Mouse (Mus musculus) E14TG2a.4 (cell line): ENCODE results near the gene 4930451I11Rik.

Experiments used
- H3K27me3 ChIP-seq: 2 replicates; pipeline ENCODE4 v1.6.1; 2014; ENCODE audit warnings: low read length, control low read depth; ENCODE audit not compliant: insufficient read depth
- H3K36me3 ChIP-seq: 2 replicates; pipeline ENCODE4 v1.6.1; 2014; ENCODE audit warnings: low read length, control low read depth; ENCODE audit not compliant: insufficient read depth
- H3K4me1 ChIP-seq: replicated peaks from 2 replicates; pipeline ENCODE4 v1.6.1; 2014; ENCODE audit warnings: low read depth, low read length, control low read depth
- H3K4me3 ChIP-seq: replicated peaks from 2 replicates; pipeline ENCODE4 v1.5.1; 2014; ENCODE audit warnings: mild to moderate bottlenecking, low read length
- H3K9me3 ChIP-seq: 2 replicates; pipeline ENCODE4 v1.6.1; 2014; ENCODE audit warnings: low read length, control low read depth
- CTCF ChIP-seq: conservative IDR thresholded peaks from 2 replicates; pipeline ENCODE4 v1.5.1; 2014; ENCODE audit warnings: low read length
- NANOG ChIP-seq: IDR thresholded peaks from 2 replicates; pipeline ENCODE4 v1.6.1; 2014; ENCODE audit warnings: borderline replicate concordance, low read length, mixed read lengths
- POU5F1 ChIP-seq: IDR thresholded peaks from 2 replicates; pipeline ENCODE4 v1.6.1; 2014; ENCODE audit warnings: low read length, borderline replicate concordance

The 4930451I11Rik gene

DNA sequence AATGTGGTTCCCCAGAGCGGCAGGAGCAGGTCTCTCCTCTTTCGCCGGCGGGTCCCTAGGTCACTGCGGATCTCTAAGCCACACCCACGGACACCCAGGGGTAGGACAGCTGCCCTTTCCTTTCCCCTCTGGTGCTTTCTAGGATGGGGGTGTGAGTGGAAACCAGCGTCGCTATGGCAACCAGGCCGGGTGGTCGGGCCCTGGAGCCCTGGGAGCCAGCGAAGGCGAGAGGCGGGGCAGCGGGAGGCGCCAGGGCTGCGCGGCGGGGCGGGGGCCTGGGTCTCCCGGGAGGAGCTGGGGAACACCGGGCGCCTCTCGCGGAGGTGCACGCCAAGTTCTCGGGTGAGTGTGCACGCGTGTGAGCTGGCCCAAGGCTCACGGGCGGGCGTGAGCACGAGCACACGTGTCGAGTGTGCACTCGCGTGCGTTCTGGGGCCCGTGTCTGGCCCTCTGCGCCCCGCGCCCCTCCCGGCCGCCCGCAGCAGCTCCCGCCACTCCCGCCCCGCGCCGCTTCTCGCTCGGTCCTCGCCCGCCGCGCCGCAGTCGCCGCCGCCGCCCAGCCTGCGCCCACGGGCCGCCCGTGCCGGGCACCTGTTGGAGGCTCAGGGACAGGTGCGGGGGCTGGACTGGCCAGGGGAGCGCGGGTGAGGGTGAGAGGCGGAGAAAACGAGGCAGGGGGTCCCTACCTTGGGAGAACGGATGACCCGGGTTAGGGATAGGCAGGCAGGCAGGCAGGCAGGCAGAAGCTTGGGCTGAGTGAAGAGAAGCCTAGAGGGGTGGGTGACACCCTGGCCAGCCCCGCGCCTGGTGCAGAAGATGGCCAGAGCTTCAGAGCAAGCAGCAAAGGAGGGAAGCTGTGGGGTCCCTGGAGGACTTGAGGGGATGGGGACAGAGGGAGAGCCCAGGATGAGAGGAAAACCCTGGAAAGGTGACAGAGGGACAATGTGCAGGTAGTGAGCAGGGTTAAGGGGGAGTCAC lies 16.3 kb upstream of the 4930451I11Rik start:
- no peaks in the 10 kb centered on the region for H3K9me3 ChIP-seq
- H3K36me3 ChIP-seq, result peaks cover 35% of the 10 kb centered on the region
- peaks cover 43% of the 10 kb centered on the region for H3K27me3 ChIP-seq
- H3K4me1 ChIP-seq, result peaks cover 47% of the 10 kb centered on the region
- no peak for TF ChIP-seq POU5F1
- no peak for TF ChIP-seq CTCF
- no peak for TF ChIP-seq NANOG
- peak overlapping the region; percentile 82 for H3K4me3 ChIP-seq

DNA sequence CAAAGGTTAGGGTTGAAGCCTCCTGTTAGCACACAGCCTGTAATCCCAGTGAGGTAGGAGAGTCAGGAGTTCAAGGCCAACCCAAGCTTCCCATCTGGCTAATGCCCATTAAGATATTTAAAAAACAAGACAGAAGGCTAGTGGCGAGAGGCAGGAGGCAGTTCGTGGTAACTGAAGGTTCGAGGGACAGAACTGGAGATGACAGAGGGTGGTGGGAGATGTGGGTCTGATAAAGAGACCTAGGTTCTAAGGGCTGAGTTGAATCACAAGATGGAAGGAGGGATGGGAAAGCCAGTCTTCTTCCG lies 15.6 kb upstream of the 4930451I11Rik start, which contains the start of gene Doc2a:
TSS of gene Doc2a (plus strand) at position 301 of the 305 bp plus-strand sequence.
- peaks cover 43% of the 10 kb centered on the region for H3K27me3 ChIP-seq
- no peaks in the 10 kb centered on the region for H3K9me3 ChIP-seq
- peaks cover 28% of the 10 kb centered on the region for H3K36me3 ChIP-seq
- TF ChIP-seq POU5F1, result no peak
- TF ChIP-seq NANOG, result no peak
- no peak for TF ChIP-seq CTCF
- H3K4me1 ChIP-seq, result peaks cover 41% of the 10 kb centered on the region
- peak within 1 kb of the TSS; percentile 82 for H3K4me3 ChIP-seq

DNA sequence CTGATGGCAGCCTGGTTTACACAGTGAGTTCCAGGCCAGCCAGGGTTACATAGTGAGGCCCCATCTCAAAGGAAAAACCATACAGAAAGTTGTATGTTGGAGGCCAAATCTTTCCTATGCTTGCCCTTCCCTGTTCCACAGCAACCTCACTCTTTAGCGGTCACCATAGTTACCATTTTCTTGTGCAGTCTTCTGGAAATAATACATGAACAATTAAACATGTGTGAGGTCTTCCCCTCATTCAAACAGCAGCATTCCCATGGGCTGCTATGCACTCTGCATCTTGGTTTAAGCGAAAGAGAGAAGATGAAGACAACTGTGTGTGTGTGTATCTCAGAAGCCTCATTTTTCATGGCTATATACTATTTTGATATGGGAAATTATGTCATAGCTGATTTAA lies 14.1 kb upstream of the 4930451I11Rik start:
- TF ChIP-seq CTCF, result no peak
- no peak for TF ChIP-seq POU5F1
- no peak for TF ChIP-seq NANOG
- Histone ChIP-seq H3K4me3 (no peak overlapping the region), H3K4me1 (peaks cover 25% of the 10 kb centered on the region), H3K9me3 (peaks cover 6% of the 10 kb centered on the region; the same call in 1 of the 2 replicates), H3K36me3 (peaks cover 13% of the 10 kb centered on the region), H3K27me3 (peaks cover 43% of the 10 kb centered on the region)

DNA sequence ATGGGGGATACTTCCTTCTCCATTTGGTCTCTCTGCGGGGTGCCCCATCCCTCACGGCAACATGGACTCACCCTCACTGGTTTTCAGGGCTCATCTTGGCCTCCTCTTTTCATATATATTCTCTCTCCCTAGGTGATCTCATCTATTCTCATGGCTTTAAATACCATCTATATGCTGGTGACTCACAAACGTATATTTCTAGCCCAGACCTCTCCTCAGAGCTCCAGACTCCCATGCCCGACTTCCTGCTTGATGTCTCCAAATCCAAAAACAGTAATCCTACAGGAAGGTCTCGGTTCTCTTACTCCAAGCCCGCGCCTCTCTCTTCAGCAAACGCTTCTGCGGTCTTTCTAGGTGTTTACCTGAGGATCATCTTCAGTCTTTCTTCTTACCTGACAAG lies 11.8 kb upstream of the 4930451I11Rik start:
- Histone ChIP-seq H3K9me3 (peaks cover 6% of the 10 kb centered on the region; the same call in 1 of the 2 replicates), H3K36me3 (no peaks in the 10 kb centered on the region), H3K4me3 (no peak overlapping the region), H3K4me1 (peaks cover 11% of the 10 kb centered on the region), H3K27me3 (peaks cover 22% of the 10 kb centered on the region)
- TF ChIP-seq POU5F1 (no peak), CTCF (no peak), NANOG (no peak)

DNA sequence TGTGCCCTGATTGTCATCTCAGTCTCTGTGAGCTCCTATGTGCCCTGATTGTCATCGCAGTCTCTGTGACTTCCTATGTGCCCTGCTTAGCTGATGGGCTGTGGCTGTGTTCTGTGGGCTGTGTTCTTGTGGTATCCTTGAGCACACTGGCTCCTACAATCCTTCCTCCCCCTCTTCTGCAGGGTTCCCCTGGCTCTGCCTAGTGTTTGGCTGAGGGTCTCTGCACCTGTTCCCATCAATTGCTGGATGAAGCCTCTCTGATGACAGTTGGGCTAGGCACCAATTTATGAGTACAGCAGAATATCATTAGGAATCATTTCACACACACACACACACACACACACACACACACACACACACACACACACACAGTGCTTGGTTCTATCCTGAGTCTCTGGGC lies 1.9 kb upstream of the 4930451I11Rik start:
- Histone ChIP-seq H3K9me3 (no peaks in the 10 kb centered on the region), H3K36me3 (no peaks in the 10 kb centered on the region), H3K4me3 (no peak overlapping the region), H3K27me3 (peaks cover 27% of the 10 kb centered on the region), H3K4me1 (peaks cover 44% of the 10 kb centered on the region)
- TF ChIP-seq NANOG, result no peak
- TF ChIP-seq POU5F1, result no peak
- no peak for TF ChIP-seq CTCF

DNA sequence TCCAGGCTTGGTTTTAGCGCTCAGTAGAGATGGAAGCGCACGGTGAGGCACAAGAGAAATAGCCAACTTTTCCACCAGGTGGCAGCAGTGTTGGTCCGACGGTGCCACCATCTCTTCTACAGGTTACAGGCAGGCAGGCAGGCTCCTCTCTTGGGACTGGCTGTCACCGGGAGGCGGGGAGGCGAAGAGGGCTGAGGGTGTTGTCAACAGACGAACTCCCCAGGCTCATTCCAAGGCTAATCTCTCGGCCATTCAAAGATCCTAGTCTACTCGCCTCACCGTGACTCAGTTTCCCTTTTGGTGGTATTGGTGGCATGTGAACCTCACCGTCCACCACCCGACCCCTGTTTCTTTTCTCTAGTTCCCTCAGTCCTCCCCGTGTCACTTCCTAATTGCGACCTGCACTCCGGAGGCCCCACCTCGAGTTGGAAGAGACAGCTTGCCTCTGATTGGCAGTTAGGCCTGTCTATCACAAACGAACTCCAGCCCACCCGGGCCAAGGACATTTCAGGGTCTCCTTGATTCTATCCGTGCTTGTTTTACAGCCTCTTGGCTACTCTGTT lies 678 bp upstream of the 4930451I11Rik start:
- Histone ChIP-seq H3K9me3 (no peaks in the 10 kb centered on the region), H3K4me1 (peaks cover 45% of the 10 kb centered on the region), H3K27me3 (peaks cover 30% of the 10 kb centered on the region), H3K4me3 (peak overlapping the region; percentile 73), H3K36me3 (no peaks in the 10 kb centered on the region)
- TF ChIP-seq NANOG (no peak), CTCF (peak; percentile 79)

DNA sequence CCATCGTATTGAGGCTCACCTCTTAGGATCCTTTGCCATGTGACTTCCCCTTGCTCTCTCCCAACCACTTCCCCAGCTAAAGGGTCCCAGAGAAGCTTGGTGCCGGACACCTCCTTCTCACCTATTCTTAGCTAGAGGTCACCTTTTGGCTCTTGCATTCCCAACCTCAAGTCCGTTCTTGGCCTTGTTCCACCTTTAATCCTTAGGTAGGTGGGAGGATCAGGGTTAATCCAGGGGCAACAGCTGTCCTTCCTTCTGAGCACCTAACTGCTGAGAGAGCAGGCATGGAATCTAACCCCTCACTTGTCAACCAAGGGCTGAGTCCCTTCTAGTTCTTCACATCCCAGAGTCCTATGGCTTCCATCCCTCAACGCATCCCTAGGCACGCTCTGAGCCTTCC lies 5.5 kb downstream of the 4930451I11Rik start:
- TF ChIP-seq NANOG, result no peak
- no peak for TF ChIP-seq POU5F1
- TF ChIP-seq CTCF, result no peak
- Histone ChIP-seq H3K4me1 (peaks cover 51% of the 10 kb centered on the region), H3K27me3 (peaks cover 54% of the 10 kb centered on the region), H3K4me3 (no peak overlapping the region), H3K9me3 (no peaks in the 10 kb centered on the region), H3K36me3 (no peaks in the 10 kb centered on the region)

DNA sequence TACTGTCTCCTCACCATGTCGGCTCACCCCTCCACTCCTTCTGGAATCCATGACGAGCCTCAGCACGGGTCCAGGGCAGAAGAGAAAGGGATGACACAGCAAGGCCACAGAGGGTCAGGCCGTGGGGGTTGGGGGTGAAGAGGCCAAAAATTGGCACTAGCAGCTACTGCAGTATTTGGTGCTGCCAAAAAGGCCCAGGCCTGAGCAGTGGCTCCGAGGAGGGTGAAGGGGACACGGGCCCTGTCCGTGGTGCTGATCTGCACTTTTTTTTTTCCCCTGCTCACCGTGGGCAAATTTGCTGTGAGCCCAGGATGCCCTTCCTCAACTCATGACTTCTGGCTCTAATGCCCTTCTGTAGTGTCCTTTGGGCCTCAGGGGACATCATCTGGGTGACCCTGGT lies 6.0 kb downstream of the 4930451I11Rik start:
- H3K27me3 ChIP-seq, result peaks cover 49% of the 10 kb centered on the region
- peaks cover 49% of the 10 kb centered on the region for H3K4me1 ChIP-seq
- no peak overlapping the region for H3K4me3 ChIP-seq
- H3K9me3 ChIP-seq, result no peaks in the 10 kb centered on the region
- TF ChIP-seq POU5F1 (no peak), NANOG (no peak), CTCF (no peak)
- H3K36me3 ChIP-seq, result no peaks in the 10 kb centered on the region

DNA sequence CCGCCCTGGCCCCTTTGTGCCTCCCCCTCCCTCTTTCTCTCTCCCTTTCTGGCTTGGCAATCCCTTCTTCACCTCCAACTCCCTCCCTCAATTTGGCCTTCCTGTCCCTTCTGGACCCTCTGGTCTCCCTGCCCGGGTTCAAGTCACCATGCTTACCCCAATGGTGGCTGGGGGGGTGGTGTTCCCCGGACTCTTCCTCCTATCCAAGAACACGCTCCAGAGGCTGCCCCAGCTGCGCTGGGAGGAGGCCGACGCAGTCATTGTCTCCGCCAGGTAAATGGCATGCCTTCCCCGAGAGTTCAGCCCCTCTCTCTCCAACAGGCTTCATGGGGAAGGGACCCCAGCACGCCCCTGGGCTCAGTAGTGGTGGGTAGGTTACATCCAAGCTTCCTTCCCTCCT lies 7.5 kb downstream of the 4930451I11Rik start:
- Histone ChIP-seq H3K27me3 (peaks cover 35% of the 10 kb centered on the region), H3K9me3 (peaks cover 3% of the 10 kb centered on the region), H3K4me1 (peaks cover 43% of the 10 kb centered on the region), H3K36me3 (no peaks in the 10 kb centered on the region), H3K4me3 (peak overlapping the region; percentile 60)
- TF ChIP-seq POU5F1 (no peak), NANOG (no peak), CTCF (no peak)
